Mouse (Mus musculus) bone marrow, adult 2 months (tissue): ENCODE data around the gene Lrrc15.

Experiments
- CTCF ChIP-seq: fragments of 200-500 bp; IDR thresholded peaks from 2 replicates; pipeline ENCODE4 v1.5.1; 2011; ENCODE audit warnings: low read length, control low read depth; ENCODE audit not compliant: control insufficient read depth, insufficient read depth
- POLR2A ChIP-seq: fragments of 200-500 bp; IDR thresholded peaks from 2 replicates; pipeline ENCODE4 v1.6.1; 2011; ENCODE audit warnings: low read depth, mild to moderate bottlenecking, control low read depth, low read length, borderline replicate concordance; ENCODE audit not compliant: control insufficient read depth

GRCm38 (mm10) chr16:30253374-30253773 is 29.7 kb downstream of the Lrrc15 start:
- TF ChIP-seq CTCF, result no peak
- TF ChIP-seq POLR2A, result no peak
